Mouse (Mus musculus) small intestine, adult 2 months (tissue): ENCODE measurements around the gene Plcd3.

Experiments used
- CTCF ChIP-seq: fragments of 200-500 bp; IDR thresholded peaks from 2 replicates; pipeline ENCODE4 v1.5.1; 2012; ENCODE audit warnings: low read depth, mild to moderate bottlenecking, control low read depth, inconsistent platforms, low read length, moderate library complexity, mixed read lengths; ENCODE audit not compliant: insufficient replicate concordance, insufficient read length; ENCODE audit errors: extremely low read depth
- POLR2A ChIP-seq: fragments of 200-500 bp; IDR thresholded peaks from 2 replicates; pipeline ENCODE4 v1.6.1; 2012; ENCODE audit warnings: low read depth, mild to moderate bottlenecking, control low read depth, inconsistent platforms, low read length, moderate library complexity

DNA sequence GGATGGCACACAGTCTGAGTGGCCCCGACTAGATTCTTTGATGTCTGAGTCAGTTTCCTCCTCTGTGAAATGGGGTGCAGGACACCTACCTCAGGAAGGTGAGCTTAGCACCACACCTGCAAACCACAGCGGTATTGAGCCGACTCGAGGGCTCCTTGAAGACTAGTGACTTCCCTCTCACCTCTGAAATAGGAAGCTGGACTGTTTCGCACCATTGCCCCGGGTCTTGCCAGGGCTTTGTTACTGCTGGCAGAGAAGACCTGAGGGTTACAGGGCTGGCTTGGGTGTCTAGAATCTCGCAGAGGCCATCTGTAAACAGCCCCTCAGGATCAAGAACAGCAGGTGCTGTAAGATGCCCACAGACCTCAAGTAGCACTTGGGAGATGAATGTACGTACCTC, 1.1 kb downstream of the Plcd3 start:
- TF ChIP-seq CTCF = no peak
- no peak for TF ChIP-seq POLR2A
